Mouse (Mus musculus): Measurements from ENCODE around the gene Uxs1.

DNA sequence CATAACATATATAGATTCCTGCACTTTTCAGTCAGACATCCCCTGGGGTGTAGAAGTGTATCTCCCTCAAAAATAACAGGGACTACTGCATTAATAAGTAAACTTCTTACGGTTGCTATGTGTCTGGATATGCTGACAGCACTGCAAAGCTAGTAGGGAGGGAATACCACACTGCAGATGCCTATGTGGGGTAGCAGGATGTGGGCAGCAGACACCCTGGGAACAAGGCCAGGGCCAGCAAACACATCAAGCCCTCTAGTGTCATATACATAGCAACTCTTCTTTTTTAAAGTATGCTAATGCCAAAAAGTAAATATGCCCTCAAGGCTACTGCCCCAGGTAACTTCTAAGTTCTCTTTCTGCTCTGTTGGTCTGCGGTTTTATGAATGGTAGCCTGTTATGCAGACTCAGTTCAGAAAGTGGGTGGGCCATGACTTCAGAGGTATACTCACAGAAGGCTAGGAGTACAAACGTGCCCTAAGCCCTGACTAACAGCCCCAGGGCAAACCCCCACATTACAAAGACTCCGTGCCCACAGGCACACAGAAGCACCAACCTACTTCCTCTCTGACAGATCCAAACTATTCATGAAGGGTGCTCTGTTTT lies 59.1 kb downstream of the Uxs1 start:
- no peak for TF ChIP-seq GATA1 (IDR thresholded peaks at IDR 0.05; ENCODE audit: borderline replicate concordance, low read length)
- TF ChIP-seq FLI1 (IDR thresholded peaks at IDR 0.05; ENCODE audit: low read length): no peak

Measured in megakaryocyte, embryonic 14.5 days (primary cell).